Mouse (Mus musculus) liver, embryonic 16.5 days (tissue): ENCODE data around the gene Filip1. TPM values are rescaled to one million over a fixed set of nuclear protein-coding genes. Genes with fewer than 3 reads are reported as not detected.

Experiments
- ATAC-seq: fragments of 200-750 bp; cut with Nextera tagmentation; 2 replicates; pipeline ENCODE4 v1.8.0; 2017; ENCODE audit warnings: low read depth, mild to moderate bottlenecking, moderate number of reproducible peaks, moderate library complexity
- H3K27ac ChIP-seq: fragments of 300-500 bp; sonication (generic); 2 replicates; pipeline ENCODE4 v1.5.1; 2014; ENCODE audit warnings: mild to moderate bottlenecking, low read length
- H3K27me3 ChIP-seq: fragments of 300-500 bp; sonication (generic); 2 replicates; pipeline ENCODE4 v1.6.1; 2014; ENCODE audit warnings: low read depth, low read length, mixed read lengths; ENCODE audit not compliant: control insufficient read depth, insufficient read depth
- H3K36me3 ChIP-seq: fragments of 300-500 bp; sonication (generic); 2 replicates; pipeline ENCODE4 v1.6.1; 2014; ENCODE audit warnings: mild to moderate bottlenecking; ENCODE audit not compliant: control insufficient read depth, insufficient read depth
- H3K4me1 ChIP-seq: fragments of 300-500 bp; sonication (generic); 2 replicates; pipeline ENCODE4 v1.6.1; 2014; ENCODE audit warnings: low read depth, low read length, mixed read lengths; ENCODE audit not compliant: control insufficient read depth
- H3K4me2 ChIP-seq: fragments of 300-500 bp; sonication (generic); 2 replicates; pipeline ENCODE4 v1.6.1; 2014; ENCODE audit warnings: low read depth, low read length, mixed read lengths
- H3K4me3 ChIP-seq: fragments of 300-500 bp; sonication (generic); 2 replicates; pipeline ENCODE4 v1.5.1; 2014; ENCODE audit warnings: low read depth, mild to moderate bottlenecking, low read length
- H3K9ac ChIP-seq: fragments of 300-500 bp; sonication (generic); 2 replicates; pipeline ENCODE4 v1.6.1; 2014; ENCODE audit warnings: low read depth, low read length
- H3K9me3 ChIP-seq: fragments of 300-500 bp; sonication (generic); replicated peaks from 2 replicates; pipeline ENCODE4 v1.6.1; 2016; ENCODE audit warnings: low read length; ENCODE audit not compliant: control insufficient read depth
- WGBS: fragments of 180-500 bp; shearing (Covaris S2); extraction: QIAGEN DNeasy Blood & Tissue Kit; methylation state at CpG from one replicate; pipeline ENCODE4 v1.1.7; 2014; ENCODE audit not compliant: insufficient replicate concordance; 5-methylcytosine and 5-hydroxymethylcytosine counted together
- polyA plus RNA-seq: library from polyadenylated mRNA; unstranded; fragments of >200 nt; fragmentation: Nextera tagmentation; extraction: Ambion mirVana; gene quantifications from 2 replicates; pipeline ENCODE4 v1.2.1, GENCODE M21; 2015

Filip1 gene
- polyA plus RNA-seq, 1 experiment from 2014 or later: 0.53 TPM

DNA sequence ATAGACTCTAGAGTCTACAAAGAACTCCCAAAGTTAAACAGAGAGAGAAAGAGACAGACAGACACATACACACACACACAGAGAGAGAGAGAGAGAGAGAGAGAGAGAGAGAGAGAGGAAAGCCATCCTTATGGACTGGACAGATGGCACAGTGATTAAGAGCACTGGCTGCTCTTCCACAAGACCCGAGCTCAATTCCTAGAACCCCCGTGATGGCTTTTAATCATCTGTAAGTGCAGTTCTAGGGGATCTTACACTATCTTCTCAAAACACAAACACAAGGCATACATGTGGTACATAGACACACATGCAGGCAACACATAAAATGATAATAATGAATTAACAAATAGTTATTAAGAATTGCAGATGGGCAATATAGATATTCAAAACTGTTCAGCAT lies 64.3 kb downstream of the Filip1 start:
- peak; percentile 35 for ATAC-seq
- 0 out of 2 replicates have a peak overlapping the region, but pooled peaks have one; percentile 20 for H3K4me2 ChIP-seq
- no peak overlapping the region for H3K9ac ChIP-seq
- H3K27me3 ChIP-seq: no peaks in the 10 kb centered on the region
- no peaks in the 10 kb centered on the region for H3K36me3 ChIP-seq
- 24% methylated on average over 2 of the region's 2 CpGs for WGBS
- H3K4me3 ChIP-seq: no peak overlapping the region
- H3K27ac ChIP-seq: no peak overlapping the region
- H3K9me3 ChIP-seq: no peaks in the 10 kb centered on the region
- H3K4me1 ChIP-seq: peaks cover 2% of the 10 kb centered on the region; the same call in 1 of the 2 replicates

DNA sequence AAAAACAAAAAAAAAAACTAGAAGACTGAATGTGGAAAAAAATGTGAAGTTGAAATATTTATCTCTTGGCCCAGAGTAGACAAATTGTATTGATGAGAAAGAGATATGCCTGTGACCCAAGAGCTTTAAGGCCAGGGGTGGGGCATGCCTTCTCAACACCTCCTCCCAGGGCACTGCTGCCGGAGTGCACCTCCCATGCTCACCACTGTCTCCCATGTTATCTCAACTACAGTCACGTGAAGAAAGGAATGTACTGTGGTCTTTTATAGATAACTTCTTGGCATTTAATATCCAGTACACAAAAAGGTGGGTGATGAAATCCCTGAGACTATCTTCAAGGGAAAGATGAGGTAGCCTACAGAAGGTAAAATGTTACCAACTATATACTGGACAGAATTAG lies 64.7 kb downstream of the Filip1 start:
- peak; percentile 96 for ATAC-seq
- Histone ChIP-seq H3K4me1 (peaks cover 2% of the 10 kb centered on the region; the same call in 1 of the 2 replicates), H3K27me3 (no peaks in the 10 kb centered on the region), H3K36me3 (no peaks in the 10 kb centered on the region), H3K4me3 (no peak overlapping the region), H3K9ac (no peak overlapping the region), H3K27ac (no peak overlapping the region), H3K9me3 (no peaks in the 10 kb centered on the region), H3K4me2 (0 out of 2 replicates have a peak overlapping the region, but pooled peaks have one; percentile 20)
- 15% methylated on average over 2 of the region's 2 CpGs for WGBS

DNA sequence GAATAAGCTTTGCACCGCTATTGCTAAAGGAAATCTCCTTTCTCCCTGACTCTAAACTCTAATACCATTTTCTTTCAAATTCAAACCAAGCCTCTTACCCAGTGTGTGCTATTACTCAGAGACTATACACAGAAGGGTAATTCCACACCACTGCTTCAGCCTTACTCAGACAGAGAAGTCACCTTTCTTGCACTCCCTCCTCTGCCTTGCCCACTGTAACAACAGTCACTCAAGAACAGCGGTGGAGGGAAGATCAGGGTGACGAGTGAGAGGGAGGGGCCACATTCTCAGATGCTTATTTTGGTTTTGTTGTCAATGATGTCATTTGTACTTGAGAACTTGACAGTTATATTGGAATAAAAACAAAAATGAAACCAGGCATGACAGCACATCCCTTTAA lies 65.2 kb downstream of the Filip1 start:
- no peak overlapping the region; the same call in 1 of the 2 replicates for H3K27ac ChIP-seq
- no peaks in the 10 kb centered on the region for H3K27me3 ChIP-seq
- peaks cover 2% of the 10 kb centered on the region; the same call in 1 of the 2 replicates for H3K4me1 ChIP-seq
- no peak overlapping the region for H3K4me3 ChIP-seq
- no peaks in the 10 kb centered on the region for H3K9me3 ChIP-seq
- no peaks in the 10 kb centered on the region for H3K36me3 ChIP-seq
- ATAC-seq: peak; percentile 27; the same call in 1 of the 2 replicates
- no peak overlapping the region; the same call in 1 of the 2 replicates for H3K4me2 ChIP-seq
- WGBS: 53% methylated on average over 3 of the region's 3 CpGs
- H3K9ac ChIP-seq: no peak overlapping the region

- ATAC-seq: no peak
- Histone ChIP-seq H3K27ac (no peak overlapping the region), H3K36me3 (no peaks in the 10 kb centered on the region), H3K9ac (no peak overlapping the region), H3K27me3 (no peaks in the 10 kb centered on the region), H3K4me1 (peaks cover 2% of the 10 kb centered on the region; the same call in 1 of the 2 replicates), H3K9me3 (no peaks in the 10 kb centered on the region), H3K4me3 (no peak overlapping the region), H3K4me2 (no peak overlapping the region)
- WGBS: 65% methylated on average over 6 of the region's 6 CpGs
Measured at GRCm38 (mm10) chr9:79944872-79945271, 67.8 kb downstream of the Filip1 start.

GRCm38 (mm10) chr9:79943986-79944385 lies 68.7 kb downstream of the Filip1 start:
- no peak for ATAC-seq
- Histone ChIP-seq H3K9me3 (no peaks in the 10 kb centered on the region), H3K4me2 (no peak overlapping the region), H3K4me3 (no peak overlapping the region), H3K27ac (no peak overlapping the region), H3K27me3 (no peaks in the 10 kb centered on the region), H3K9ac (no peak overlapping the region), H3K36me3 (no peaks in the 10 kb centered on the region), H3K4me1 (peaks cover 2% of the 10 kb centered on the region; the same call in 1 of the 2 replicates)
- 69% methylated on average over 10 of the region's 10 CpGs for WGBS

DNA sequence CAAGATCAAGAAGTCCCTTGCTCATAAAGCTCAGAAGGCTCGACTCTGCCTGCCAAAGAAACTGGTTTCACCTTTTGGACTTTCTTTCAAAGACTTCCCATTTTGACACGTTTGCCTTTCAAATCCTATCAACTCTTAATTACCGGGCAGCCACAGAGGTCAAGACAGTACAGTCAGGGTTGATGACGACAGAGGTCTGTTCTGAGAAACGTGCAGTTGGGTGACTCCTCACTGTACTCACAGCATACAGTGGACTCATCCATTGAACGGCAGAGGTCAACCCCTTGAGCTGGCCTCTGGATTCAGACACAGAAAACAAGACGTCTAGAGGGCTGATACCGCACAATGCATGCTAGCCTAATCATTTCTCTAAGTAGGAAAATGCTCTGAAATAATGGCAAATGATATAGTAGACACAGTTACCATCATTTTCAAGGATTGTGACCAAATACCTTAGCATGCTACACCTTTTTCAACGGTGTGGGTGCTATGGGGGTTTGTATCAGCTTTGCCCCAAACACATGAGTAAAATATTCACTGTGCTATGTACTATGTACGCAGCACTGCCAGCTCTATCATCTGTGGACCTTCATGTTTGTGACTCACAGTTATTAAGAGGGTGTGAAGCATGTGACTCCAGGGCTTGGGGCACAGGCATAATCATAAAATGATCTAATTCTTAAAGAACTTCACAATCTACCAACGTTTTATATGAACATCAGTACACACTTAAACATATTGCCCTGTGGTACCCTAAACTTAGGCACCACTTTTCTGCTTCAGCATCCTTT lies 74.0 kb downstream of the Filip1 start:
- H3K27ac ChIP-seq: no peak overlapping the region
- ATAC-seq: no peak
- no peaks in the 10 kb centered on the region for H3K4me1 ChIP-seq
- H3K36me3 ChIP-seq: no peaks in the 10 kb centered on the region
- no peaks in the 10 kb centered on the region for H3K27me3 ChIP-seq
- no peak overlapping the region for H3K4me3 ChIP-seq
- no peaks in the 10 kb centered on the region for H3K9me3 ChIP-seq
- H3K9ac ChIP-seq: no peak overlapping the region
- WGBS: 58% methylated on average over 11 of the region's 11 CpGs
- no peak overlapping the region for H3K4me2 ChIP-seq

- H3K36me3 ChIP-seq: no peaks in the 10 kb centered on the region
- no peaks in the 10 kb centered on the region for H3K9me3 ChIP-seq
- no peak overlapping the region for H3K4me2 ChIP-seq
- H3K4me1 ChIP-seq: no peaks in the 10 kb centered on the region
- WGBS: 73% methylated on average over 6 of the region's 6 CpGs
- H3K27me3 ChIP-seq: no peaks in the 10 kb centered on the region
- no peak overlapping the region for H3K4me3 ChIP-seq
- H3K9ac ChIP-seq: no peak overlapping the region
- no peak overlapping the region for H3K27ac ChIP-seq
- ATAC-seq: no peak
Measured at GRCm38 (mm10) chr9:79937570-79937969, 75.1 kb downstream of the Filip1 start.

- H3K27ac ChIP-seq: no peak overlapping the region
- H3K9me3 ChIP-seq: no peaks in the 10 kb centered on the region
- H3K36me3 ChIP-seq: no peaks in the 10 kb centered on the region
- H3K4me2 ChIP-seq: no peak overlapping the region
- no peak overlapping the region for H3K4me3 ChIP-seq
- H3K9ac ChIP-seq: no peak overlapping the region
- H3K27me3 ChIP-seq: no peaks in the 10 kb centered on the region
- ATAC-seq: no peak
- H3K4me1 ChIP-seq: no peaks in the 10 kb centered on the region
- WGBS: 55% methylated on average over 5 of the region's 5 CpGs
Measured at GRCm38 (mm10) chr9:79932578-79932977, 80.1 kb downstream of the Filip1 start.

DNA sequence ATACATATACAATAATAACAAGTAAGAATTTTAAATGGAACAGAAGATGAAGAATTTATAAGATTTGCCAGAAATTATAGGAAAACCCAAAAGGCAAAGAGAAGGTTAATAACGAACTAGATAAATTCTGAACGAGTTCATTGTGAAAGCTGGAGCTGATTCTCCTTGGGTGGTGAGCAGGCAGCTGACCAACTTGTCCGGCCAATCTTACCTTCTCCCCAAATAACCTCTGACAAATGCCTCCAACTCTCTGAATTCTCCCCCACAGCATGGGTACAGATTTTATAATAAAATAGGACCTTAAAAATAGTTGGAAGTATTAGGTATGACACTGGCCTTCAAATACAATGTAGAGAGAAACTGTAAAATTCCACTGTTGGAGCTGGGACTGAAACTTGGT lies 84.6 kb downstream of the Filip1 start:
- 73% methylated on average over 3 of the region's 3 CpGs for whole genome bisulfite sequencing
- Histone ChIP-seq H3K9me3 (no peaks in the 10 kb centered on the region), H3K9ac (no peak overlapping the region), H3K4me2 (no peak overlapping the region), H3K36me3 (no peaks in the 10 kb centered on the region), H3K4me3 (no peak overlapping the region), H3K4me1 (no peaks in the 10 kb centered on the region), H3K27me3 (no peaks in the 10 kb centered on the region), H3K27ac (no peak overlapping the region)
- no peak for ATAC-seq
